In genomic region chr8:127780596-127780995, GRCm38 (mm10) we compare ENCODE assay signal across 23 mouse cellular contexts.
"Had no signal": no experiment of that assay in that cellular context is flagged by ENCODE, and none has a peak within 500 bp of the region (broad histone marks: within the 10 kb centered on the region; RNA-seq: fewer than 3 reads in every experiment).

No protein-coding gene starts in this region.

- H3K36me3 ChIP-seq: liver, embryonic 13.5 days; liver, embryonic 15.5 days; lung, embryonic 15.5 days; midbrain, embryonic 12.5 days; neural tube, embryonic 13.5 days; neural tube, embryonic 15.5 days had no signal

- H3K9ac ChIP-seq: liver, embryonic 13.5 days; liver, embryonic 15.5 days; liver, postnatal 0 days; lung, embryonic 15.5 days; midbrain, embryonic 12.5 days; neural tube, embryonic 13.5 days; neural tube, embryonic 15.5 days had no signal

- H3K4me3 ChIP-seq: liver, embryonic 13.5 days; liver, embryonic 15.5 days; lung, embryonic 15.5 days; megakaryocyte, embryonic 14.5 days; midbrain, embryonic 12.5 days; myocyte; neural tube, embryonic 13.5 days; neural tube, embryonic 15.5 days had no signal

- DNase-seq: liver, embryonic 13.5 days; liver, postnatal 0 days; lung, adult 2 months; lung, postnatal 14 days; lung, postnatal 36 days; midbrain, embryonic 14.5 days; retina, postnatal 1 day; right cerebral cortex, adult 18-20 months; right cerebral cortex, postnatal 25 days; right cerebral cortex, postnatal 4 days; spleen, adult 18-20 months; thymus, adult 18-20 months; thymus, postnatal 14 days; thymus, postnatal 36 days had no signal

- H3K4me1 ChIP-seq: liver, embryonic 13.5 days; liver, embryonic 15.5 days; megakaryocyte, embryonic 14.5 days had no signal

- H3K27me3 ChIP-seq: liver, embryonic 13.5 days; liver, embryonic 15.5 days; lung, embryonic 15.5 days; neural tube, embryonic 13.5 days; neural tube, embryonic 15.5 days had no signal

- H3K27ac ChIP-seq: liver, embryonic 13.5 days; liver, embryonic 15.5 days; lung, embryonic 15.5 days; macrophage; midbrain, embryonic 12.5 days; neural tube, embryonic 15.5 days had no signal

- ATAC-seq: liver, postnatal 0 days; lung, postnatal 0 days had no signal

- H3K4me2 ChIP-seq: liver, embryonic 13.5 days; liver, embryonic 15.5 days; lung, embryonic 15.5 days; midbrain, embryonic 12.5 days; neural tube, embryonic 13.5 days; neural tube, embryonic 15.5 days had no signal

- H3K9me3 ChIP-seq: liver, embryonic 13.5 days; liver, embryonic 15.5 days; lung, embryonic 15.5 days; megakaryocyte, embryonic 14.5 days; midbrain, embryonic 12.5 days; neural tube, embryonic 13.5 days; neural tube, embryonic 15.5 days had no signal
